ENCODE assay signal across 21 mouse cellular contexts in genomic region chr17:47578655-47579054, GRCm38 (mm10). TPM values are rescaled to one million over a fixed set of nuclear protein-coding genes. Genes with fewer than 3 reads are reported as not detected.
DNase-seq lines count a peak whose midpoint lies in the region; ATAC-seq and TF ChIP-seq lines count a peak whose summit lies in the region.
"Had no signal": no experiment of that assay in that cellular context is flagged by ENCODE, and none has a peak within 500 bp of the region (broad histone marks: within the 10 kb centered on the region; RNA-seq: fewer than 3 reads in every experiment).

No protein-coding gene starts in this region.

- H3K9me3 ChIP-seq in stomach, embryonic 15.5 days, result no peaks in the 10 kb centered on the region
- H3K9me3 ChIP-seq in stomach, postnatal 0 days (ENCODE audit: control insufficient read depth, low read length), result no peaks in the 10 kb centered on the region
- H3K9me3 ChIP-seq in liver, embryonic 14.5 days (ENCODE audit: control insufficient read depth, low read length), result no peaks in the 10 kb centered on the region
- H3K9me3 ChIP-seq: embryonic facial prominence, embryonic 13.5 days; forebrain, embryonic 10.5 days; megakaryocyte, embryonic 14.5 days; midbrain, embryonic 15.5 days; neural tube, embryonic 15.5 days had no signal

- ATAC-seq in stomach, embryonic 15.5 days (ENCODE audit: insufficient read depth, low FRiP score, low read depth), result peak; percentile 75
- ATAC-seq in stomach, postnatal 0 days (ENCODE audit: low FRiP score, low TSS enrichment), result no peak
- ATAC-seq in erythroblast, adult 5-6 weeks (replicated peaks; ENCODE audit: low FRiP score, poor library complexity, severe bottlenecking), result peak; percentile 91
- peak; percentile 90 for ATAC-seq in liver, embryonic 14.5 days (ENCODE audit: insufficient read depth)
- ATAC-seq: midbrain, embryonic 15.5 days had no signal

- intact Hi-C loops in heart, postnatal 14 days (cut with DNase I), result no loop called here

- TF ChIP-seq EP300 in stomach, postnatal 0 days (optimal IDR thresholded peaks at IDR 0.05), result no peak
- TF ChIP-seq EP300 in liver, embryonic 14.5 days (IDR thresholded peaks at IDR 0.05; ENCODE audit: low read depth), result peak; percentile 94

- H3K4me2 ChIP-seq in stomach, embryonic 15.5 days, result no peak overlapping the region
- H3K4me2 ChIP-seq in stomach, postnatal 0 days (replicated peaks; ENCODE audit: low read depth), result no peak overlapping the region
- H3K4me2 ChIP-seq in liver, embryonic 14.5 days (ENCODE audit: low read depth), result peak overlapping the region; percentile 30
- H3K4me2 ChIP-seq: embryonic facial prominence, embryonic 13.5 days; midbrain, embryonic 15.5 days; neural tube, embryonic 15.5 days had no signal

- no peak overlapping the region for H3K9ac ChIP-seq in stomach, embryonic 15.5 days
- H3K9ac ChIP-seq in stomach, postnatal 0 days (ENCODE audit: low read length), result no peak overlapping the region
- H3K9ac ChIP-seq in liver, embryonic 14.5 days (replicated peaks), result no peak overlapping the region
- H3K9ac ChIP-seq: embryonic facial prominence, embryonic 13.5 days; midbrain, embryonic 15.5 days; neural tube, embryonic 15.5 days had no signal

- H3K4me3 ChIP-seq in stomach, embryonic 15.5 days (replicated peaks), result no peak overlapping the region
- no peak overlapping the region for H3K4me3 ChIP-seq in stomach, postnatal 0 days (ENCODE audit: low read depth, low read length)
- H3K4me3 ChIP-seq in liver, embryonic 14.5 days (ENCODE audit: insufficient read depth in 1 of 2, low read depth in 2 of 2, low read length in 2 of 2), result no peak overlapping the region
- H3K4me3 ChIP-seq: embryonic facial prominence, embryonic 13.5 days; forebrain, embryonic 10.5 days; megakaryocyte, embryonic 14.5 days; midbrain, embryonic 15.5 days; myocyte; neural tube, embryonic 15.5 days had no signal

- WGBS in stomach, embryonic 15.5 days, result 73% methylated on average over 6 of the region's 6 CpGs
- WGBS in stomach, postnatal 0 days, result 89% methylated on average over 6 of the region's 6 CpGs
- WGBS in liver, embryonic 14.5 days (ENCODE audit: insufficient replicate concordance), result 33% methylated on average over 6 of the region's 6 CpGs

- H3K36me3 ChIP-seq in stomach, embryonic 15.5 days, result no peaks in the 10 kb centered on the region
- no peaks in the 10 kb centered on the region for H3K36me3 ChIP-seq in stomach, postnatal 0 days (ENCODE audit: control insufficient read depth, insufficient read depth, low read length)
- no peaks in the 10 kb centered on the region for H3K36me3 ChIP-seq in liver, embryonic 14.5 days (replicated peaks; ENCODE audit: control insufficient read depth, insufficient read depth, low read depth)
- H3K36me3 ChIP-seq: embryonic facial prominence, embryonic 13.5 days; forebrain, embryonic 10.5 days; midbrain, embryonic 15.5 days; neural tube, embryonic 15.5 days had no signal

- no peak for TF ChIP-seq CTCF in stomach, postnatal 0 days (IDR thresholded peaks at IDR 0.05; ENCODE audit: low read depth)
- TF ChIP-seq CTCF in liver, embryonic 14.5 days (IDR thresholded peaks at IDR 0.05; ENCODE audit: low read depth), result no peak

- H3K4me1 ChIP-seq in stomach, embryonic 15.5 days, result no peaks in the 10 kb centered on the region
- no peaks in the 10 kb centered on the region for H3K4me1 ChIP-seq in stomach, postnatal 0 days (replicated peaks; ENCODE audit: control insufficient read depth, insufficient read depth)
- H3K4me1 ChIP-seq in liver, embryonic 14.5 days (replicated peaks; ENCODE audit: control insufficient read depth in 2 of 2, insufficient read depth in 2 of 2, low read length in 1 of 2), result peaks cover 15 to 16% of the 10 kb centered on the region in 2 experiments
- H3K4me1 ChIP-seq: midbrain, embryonic 15.5 days; neural tube, embryonic 15.5 days had no signal

- DNase-seq in stomach, postnatal 0 days (ENCODE audit: low spot score), result no peak
- peak; percentile 70 to 83 (median 80) for DNase-seq in liver, embryonic 14.5 days (ENCODE audit: low read depth in 3 of 3, low spot score in 3 of 3)
- DNase-seq in heart, postnatal 14 days, result no peak
- DNase-seq in natural killer cell, adult 2 months (ENCODE audit: low spot score in 2 of 2), result no peak
- DNase-seq in spleen, postnatal 36 days (ENCODE audit: low spot score in 2 of 2), result no peak
- DNase-seq in heart, postnatal 4 days, result no peak
- DNase-seq: cerebellum, adult 9-10 months; kidney, adult 8-10 months; kidney, postnatal 14 days; left cerebral cortex, postnatal 4 days; lung, postnatal 14 days; retina, postnatal 1 day; thymus, postnatal 25 days had no signal

- no peak overlapping the region for H3K27ac ChIP-seq in stomach, embryonic 15.5 days
- no peak overlapping the region for H3K27ac ChIP-seq in stomach, postnatal 0 days (replicated peaks)
- H3K27ac ChIP-seq in liver, embryonic 14.5 days, result peak overlapping the region; percentile 74
- H3K27ac ChIP-seq: embryonic facial prominence, embryonic 13.5 days; forebrain, embryonic 10.5 days; midbrain, embryonic 15.5 days; neural tube, embryonic 15.5 days had no signal

- H3K27me3 ChIP-seq in stomach, embryonic 15.5 days (replicated peaks), result no peaks in the 10 kb centered on the region
- H3K27me3 ChIP-seq in stomach, postnatal 0 days (ENCODE audit: control insufficient read depth, insufficient read depth, low read length), result no peaks in the 10 kb centered on the region
- no peaks in the 10 kb centered on the region for H3K27me3 ChIP-seq in liver, embryonic 14.5 days (ENCODE audit: control insufficient read depth, insufficient read depth, low read length)
- H3K27me3 ChIP-seq: embryonic facial prominence, embryonic 13.5 days; midbrain, embryonic 15.5 days; neural tube, embryonic 15.5 days had no signal

RNA-seq across cellular contexts. Expression of gene Bysl, which starts 32.6 kb away (rescaled TPM):
- polyA plus RNA-seq in stomach, embryonic 15.5 days (2015; fragmentation: Nextera tagmentation; extraction: Ambion mirVana), result 21.2 and 21.4 TPM in 2 replicates
- polyA plus RNA-seq in stomach, postnatal 0 days (2015; fragmentation: Nextera tagmentation; extraction: Ambion mirVana), result 13.4 and 13.6 TPM in 2 replicates
- total RNA-seq in erythroblast, adult 5-6 weeks (2015; ENCODE audit: low replicate concordance), result 1.2 and 2.1 TPM in 2 replicates
- 3.2 and 4.3 TPM in 2 replicates for total RNA-seq in erythroblast, adult 5-6 weeks (2017; ENCODE audit: low replicate concordance)
- polyA plus RNA-seq in liver, embryonic 14.5 days (2012; rRNA removed), result 9.8 and 12.5 TPM in 2 replicates
- 13.3 and 14.3 TPM in 2 replicates for polyA plus RNA-seq in liver, embryonic 14.5 days (2014; fragmentation: Nextera tagmentation; extraction: Ambion mirVana)
- total RNA-seq in heart, postnatal 14 days (2021), result 10 to 100 TPM; 14.0 to 15.8 TPM
- 10 to 100 TPM; 21.7 to 22.2 TPM for total RNA-seq in heart, postnatal 4 days (2021)

RNA-seq across cellular contexts. Expression of gene Med20, which starts 32.7 kb away (rescaled TPM):
- 38.7 and 39.7 TPM in 2 replicates for polyA plus RNA-seq in stomach, embryonic 15.5 days (2015; fragmentation: Nextera tagmentation; extraction: Ambion mirVana)
- polyA plus RNA-seq in stomach, postnatal 0 days (2015; fragmentation: Nextera tagmentation; extraction: Ambion mirVana), result 23.8 and 25.1 TPM in 2 replicates
- total RNA-seq in erythroblast, adult 5-6 weeks (2015; ENCODE audit: low replicate concordance), result 10.4 and 19.9 TPM in 2 replicates
- total RNA-seq in erythroblast, adult 5-6 weeks (2017; ENCODE audit: low replicate concordance), result 48.5 and 68.2 TPM in 2 replicates
- polyA plus RNA-seq in liver, embryonic 14.5 days (2012; rRNA removed), result 20.7 and 23.1 TPM in 2 replicates
- 23.2 and 25.7 TPM in 2 replicates for polyA plus RNA-seq in liver, embryonic 14.5 days (2014; fragmentation: Nextera tagmentation; extraction: Ambion mirVana)
- 10 to 100 TPM; 18.7 to 20.8 TPM for total RNA-seq in heart, postnatal 14 days (2021)
- total RNA-seq in heart, postnatal 4 days (2021), result 10 to 100 TPM; 20.3 to 20.7 TPM

RNA-seq across cellular contexts. Expression of gene Gm20517, which starts 32.7 kb away (rescaled TPM):
- polyA plus RNA-seq in stomach, embryonic 15.5 days (2015; fragmentation: Nextera tagmentation; extraction: Ambion mirVana), result 1.0 and 1.5 TPM in 2 replicates
- 1.1 and 1.5 TPM in 2 replicates for polyA plus RNA-seq in stomach, postnatal 0 days (2015; fragmentation: Nextera tagmentation; extraction: Ambion mirVana)
- total RNA-seq in erythroblast, adult 5-6 weeks (2015; ENCODE audit: low replicate concordance), result 2.5 and 4.8 TPM in 2 replicates
- total RNA-seq in erythroblast, adult 5-6 weeks (2017; ENCODE audit: low replicate concordance), result 6.3 and 16.2 TPM in 2 replicates
- polyA plus RNA-seq in liver, embryonic 14.5 days (2012; rRNA removed), result 0.86 and 0.95 TPM in 2 replicates
- 0.86 and 1.7 TPM in 2 replicates for polyA plus RNA-seq in liver, embryonic 14.5 days (2014; fragmentation: Nextera tagmentation; extraction: Ambion mirVana)
- 1 to 10 TPM; 1.9 to 2.5 TPM for total RNA-seq in heart, postnatal 14 days (2021)
- 1 to 10 TPM; 3.9 to 4.4 TPM for total RNA-seq in heart, postnatal 4 days (2021)

RNA-seq across cellular contexts. Expression of gene Usp49, which starts 51.8 kb away (rescaled TPM):
- 5.3 and 6.3 TPM in 2 replicates for polyA plus RNA-seq in stomach, embryonic 15.5 days (2015; fragmentation: Nextera tagmentation; extraction: Ambion mirVana)
- 1.9 and 2.1 TPM in 2 replicates for polyA plus RNA-seq in stomach, postnatal 0 days (2015; fragmentation: Nextera tagmentation; extraction: Ambion mirVana)
- total RNA-seq in erythroblast, adult 5-6 weeks (2015; ENCODE audit: low replicate concordance), result 7.3 and 36.5 TPM in 2 replicates
- 14.8 and 27.6 TPM in 2 replicates for total RNA-seq in erythroblast, adult 5-6 weeks (2017; ENCODE audit: low replicate concordance)
- polyA plus RNA-seq in liver, embryonic 14.5 days (2012; rRNA removed), result 6.4 and 6.6 TPM in 2 replicates
- 2.9 and 3.9 TPM in 2 replicates for polyA plus RNA-seq in liver, embryonic 14.5 days (2014; fragmentation: Nextera tagmentation; extraction: Ambion mirVana)
- total RNA-seq in heart, postnatal 14 days (2021), result 1 to 10 TPM; 4.4 to 4.5 TPM
- 1 to 10 TPM; 7.3 to 9.7 TPM for total RNA-seq in heart, postnatal 4 days (2021)

Comparison
In these comparisons a context has a peak if more than half of its experiments do, and no peak if none do; other contexts are left out.
1. DNase-seq: peak in liver, embryonic 14.5 days (3 of 3); none in stomach, postnatal 0 days (single experiment), heart, postnatal 14 days (0 of 2), natural killer cell, adult 2 months (0 of 2), spleen, postnatal 36 days (0 of 2) and heart, postnatal 4 days (single experiment).